Mouse (Mus musculus) heart, embryonic 16.5 days (tissue): ENCODE results near the gene Polr3b. TPM values are rescaled to one million over a fixed set of nuclear protein-coding genes. Genes with fewer than 3 reads are reported as not detected.

Source experiments
- ATAC-seq: fragments of 200-750 bp; cut with Nextera tagmentation; replicated peaks from 2 replicates; pipeline ENCODE4 v1.8.0; 2017; ENCODE audit warnings: moderate number of reproducible peaks; ENCODE audit not compliant: insufficient read depth, low FRiP score; ENCODE audit errors: extremely low read depth
- H3K27ac ChIP-seq: fragments of 300-500 bp; sonication (generic); 2 replicates; pipeline ENCODE4 v1.5.1; 2014; ENCODE audit warnings: mild to moderate bottlenecking, low read length, control low read depth, moderate library complexity
- H3K27me3 ChIP-seq: fragments of 300-500 bp; sonication (generic); 2 replicates; pipeline ENCODE4 v1.6.1; 2014; ENCODE audit warnings: low read length, mixed read lengths; ENCODE audit not compliant: control insufficient read depth, insufficient read depth
- H3K36me3 ChIP-seq: fragments of 300-500 bp; sonication (generic); 2 replicates; pipeline ENCODE4 v1.6.1; 2014; ENCODE audit not compliant: control insufficient read depth, insufficient read depth
- H3K4me1 ChIP-seq: fragments of 300-500 bp; sonication (generic); 2 replicates; pipeline ENCODE4 v1.6.1; 2014; ENCODE audit warnings: low read length, mixed read lengths; ENCODE audit not compliant: control insufficient read depth, insufficient read depth
- H3K4me2 ChIP-seq: fragments of 300-500 bp; sonication (generic); 2 replicates; pipeline ENCODE4 v1.6.1; 2014; ENCODE audit warnings: low read depth, mild to moderate bottlenecking, control low read depth, low read length
- H3K4me3 ChIP-seq: fragments of 300-500 bp; sonication (generic); 2 replicates; pipeline ENCODE4 v1.5.1; 2014; ENCODE audit warnings: mild to moderate bottlenecking, control low read depth, low read length
- H3K9ac ChIP-seq: fragments of 300-500 bp; sonication (generic); 2 replicates; pipeline ENCODE4 v1.6.1; 2014; ENCODE audit warnings: low read length, control low read depth
- H3K9me3 ChIP-seq: fragments of 300-500 bp; sonication (generic); replicated peaks from 2 replicates; pipeline ENCODE4 v1.6.1; 2016; ENCODE audit warnings: low read length; ENCODE audit not compliant: control insufficient read depth
- WGBS: fragments of 180-500 bp; shearing (Covaris S2); extraction: QIAGEN DNeasy Blood & Tissue Kit; methylation state at CpG from one replicate; pipeline ENCODE4 v1.1.7; 2014; 5-methylcytosine and 5-hydroxymethylcytosine counted together
- polyA plus RNA-seq: library from polyadenylated mRNA; unstranded; fragments of >200 nt; fragmentation: Nextera tagmentation; extraction: Ambion mirVana; gene quantifications from 2 replicates; pipeline ENCODE4 v1.2.1, GENCODE M21; 2015

Polr3b gene
- polyA plus RNA-seq, 1 experiment from 2014 or later: 10.0 TPM

DNA sequence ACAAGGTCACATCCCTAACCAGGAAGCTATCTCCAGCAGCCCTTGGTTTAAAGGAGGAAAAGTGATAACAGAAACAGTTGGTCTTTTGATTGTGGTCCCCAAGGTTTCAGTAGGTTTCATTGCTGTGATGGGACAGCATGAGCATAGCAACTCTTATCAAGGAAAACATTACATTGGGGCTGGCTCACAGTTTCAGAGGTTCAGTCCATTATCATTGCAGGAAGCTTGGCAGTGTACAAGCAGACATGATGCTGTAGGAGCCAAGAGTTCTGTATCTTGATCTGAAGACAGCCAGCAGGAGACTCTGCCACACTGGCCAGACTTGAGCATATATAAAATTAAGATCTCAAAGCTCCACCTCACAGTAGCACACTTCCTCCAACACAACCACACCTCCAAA, 53.6 kb downstream of the Polr3b start:
- Histone ChIP-seq H3K27me3 (no peaks in the 10 kb centered on the region), H3K27ac (no peak overlapping the region), H3K4me2 (no peak overlapping the region), H3K4me1 (peaks cover 12% of the 10 kb centered on the region), H3K4me3 (no peak overlapping the region), H3K36me3 (peaks cover 31% of the 10 kb centered on the region), H3K9ac (no peak overlapping the region), H3K9me3 (no peaks in the 10 kb centered on the region; the same call in 1 of the 2 replicates)
- ATAC-seq: no peak

DNA sequence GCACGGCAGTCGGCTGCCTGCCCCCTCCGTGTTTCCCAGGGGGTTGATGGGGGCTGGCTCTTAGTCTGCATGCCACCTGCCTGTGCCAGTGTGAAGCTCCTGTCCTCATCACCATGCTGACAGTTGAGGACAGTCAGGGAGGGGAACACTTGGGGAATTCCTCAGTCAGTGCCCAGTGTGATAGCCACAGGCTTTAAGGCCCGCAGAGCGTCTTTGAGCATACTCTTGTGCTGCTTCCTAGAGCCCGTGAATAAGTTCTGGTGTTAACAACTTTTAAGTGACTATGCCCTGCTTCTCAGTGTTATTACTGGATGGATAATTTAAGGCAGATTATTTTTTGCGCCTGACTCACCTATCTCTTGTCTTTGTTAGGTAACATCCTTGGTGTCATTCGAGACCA, 54.4 kb downstream of the Polr3b start:
- H3K9me3 ChIP-seq: no peaks in the 10 kb centered on the region; the same call in 1 of the 2 replicates
- ATAC-seq: no peak
- H3K4me3 ChIP-seq: no peak overlapping the region
- no peak overlapping the region for H3K27ac ChIP-seq
- no peak overlapping the region for H3K4me2 ChIP-seq
- H3K9ac ChIP-seq: no peak overlapping the region
- H3K27me3 ChIP-seq: no peaks in the 10 kb centered on the region
- peaks cover 12% of the 10 kb centered on the region for H3K4me1 ChIP-seq
- peaks cover 26% of the 10 kb centered on the region for H3K36me3 ChIP-seq
- 85% methylated on average over 8 of the region's 8 CpGs for WGBS

DNA sequence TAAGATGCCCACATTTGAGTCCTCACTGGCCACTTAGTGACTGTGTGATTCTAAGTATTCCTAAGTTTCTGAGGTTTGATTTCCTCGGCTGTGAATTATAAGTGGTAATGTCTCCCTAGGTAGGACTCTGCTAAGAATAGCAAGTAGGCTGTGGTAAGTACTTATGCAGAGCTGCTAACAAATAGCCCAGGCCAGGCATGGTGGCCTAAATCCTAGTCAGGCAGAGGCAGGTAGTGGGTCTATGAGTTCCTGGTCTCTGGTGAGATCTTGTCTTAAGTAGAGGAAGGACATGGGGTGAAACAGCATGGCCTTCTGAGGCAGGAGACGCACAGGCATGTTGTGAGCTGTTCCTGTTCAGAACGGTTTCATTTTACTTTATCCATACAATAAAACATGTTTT, 55.8 kb downstream of the Polr3b start:
- Histone ChIP-seq H3K4me1 (peaks cover 12% of the 10 kb centered on the region), H3K9ac (no peak overlapping the region), H3K36me3 (peaks cover 24% of the 10 kb centered on the region), H3K9me3 (no peaks in the 10 kb centered on the region; the same call in 1 of the 2 replicates), H3K4me3 (no peak overlapping the region), H3K27ac (no peak overlapping the region; the same call in 1 of the 2 replicates), H3K4me2 (no peak overlapping the region), H3K27me3 (no peaks in the 10 kb centered on the region)
- 72% methylated on average over 3 of the region's 3 CpGs for WGBS
- no peak for ATAC-seq

DNA sequence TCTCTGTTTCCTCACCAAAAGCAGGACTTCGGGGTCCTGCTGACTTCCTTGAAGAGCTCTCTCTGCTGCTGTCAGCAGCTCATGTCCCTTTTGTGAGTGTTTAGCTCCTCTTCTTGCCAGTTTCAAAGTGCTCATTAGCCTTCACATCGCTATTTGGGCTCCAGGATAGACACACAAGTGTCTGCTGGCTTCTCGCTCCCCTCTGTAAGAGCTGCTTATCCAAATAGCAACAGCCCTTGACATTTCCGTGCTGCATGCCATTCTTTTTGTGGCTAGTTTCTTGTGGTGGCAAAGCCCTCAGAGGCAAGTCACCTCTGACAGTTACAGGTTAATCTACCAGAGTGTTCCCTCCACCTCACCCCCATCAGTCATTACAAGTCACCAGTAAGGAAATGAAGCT, 56.3 kb downstream of the Polr3b start:
- Histone ChIP-seq H3K4me1 (peaks cover 12% of the 10 kb centered on the region), H3K4me2 (no peak overlapping the region), H3K27ac (peak overlapping the region; percentile 61), H3K9ac (no peak overlapping the region; the same call in 1 of the 2 replicates), H3K9me3 (no peaks in the 10 kb centered on the region; the same call in 1 of the 2 replicates), H3K36me3 (peaks cover 19% of the 10 kb centered on the region), H3K27me3 (no peaks in the 10 kb centered on the region), H3K4me3 (no peak overlapping the region)
- ATAC-seq: no peak
- WGBS: 32% methylated on average over 4 of the region's 4 CpGs

DNA sequence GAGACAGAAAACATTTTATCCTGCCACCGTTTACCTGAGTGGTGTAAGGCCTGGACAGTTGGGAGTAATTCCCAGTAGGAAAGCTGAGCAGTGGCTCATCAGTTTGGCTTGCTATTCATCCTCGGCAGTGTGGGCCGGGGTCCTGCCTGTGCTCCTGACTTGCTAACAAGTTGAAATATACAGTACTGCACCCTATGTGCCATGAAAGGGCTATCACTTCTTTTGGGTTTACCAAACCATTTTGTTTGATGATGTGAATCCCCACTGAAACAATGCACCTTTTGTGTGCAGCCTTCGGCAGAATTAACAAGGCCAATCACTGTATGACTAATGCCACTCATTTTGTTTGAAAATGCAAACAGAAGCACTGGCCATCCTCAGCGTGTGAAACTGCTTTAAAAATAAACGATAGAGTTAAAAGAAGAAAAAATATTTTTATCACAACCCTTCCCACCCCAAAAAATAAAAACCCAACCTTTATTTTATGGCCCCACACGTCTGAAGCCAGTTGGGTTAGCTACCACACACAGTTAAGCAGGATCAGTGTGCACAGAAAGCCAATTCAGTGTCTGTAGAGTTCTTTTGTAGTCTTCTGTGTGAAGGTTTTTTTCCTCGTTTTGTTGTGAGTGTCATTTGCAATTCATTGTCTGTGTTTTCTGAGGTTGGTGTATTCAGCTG, 63.5 kb downstream of the Polr3b start:
- 58% methylated on average over 8 of the region's 8 CpGs for WGBS
- H3K4me2 ChIP-seq: peak overlapping the region; percentile 43
- H3K36me3 ChIP-seq: peaks cover 3% of the 10 kb centered on the region; the same call in 1 of the 2 replicates
- H3K27me3 ChIP-seq: no peaks in the 10 kb centered on the region
- no peaks in the 10 kb centered on the region for H3K9me3 ChIP-seq
- peak overlapping the region; percentile 91 for H3K27ac ChIP-seq
- ATAC-seq: no peak
- no peak overlapping the region for H3K4me3 ChIP-seq
- H3K9ac ChIP-seq: peak overlapping the region; percentile 20; the same call in 1 of the 2 replicates
- peaks cover 28% of the 10 kb centered on the region for H3K4me1 ChIP-seq

DNA sequence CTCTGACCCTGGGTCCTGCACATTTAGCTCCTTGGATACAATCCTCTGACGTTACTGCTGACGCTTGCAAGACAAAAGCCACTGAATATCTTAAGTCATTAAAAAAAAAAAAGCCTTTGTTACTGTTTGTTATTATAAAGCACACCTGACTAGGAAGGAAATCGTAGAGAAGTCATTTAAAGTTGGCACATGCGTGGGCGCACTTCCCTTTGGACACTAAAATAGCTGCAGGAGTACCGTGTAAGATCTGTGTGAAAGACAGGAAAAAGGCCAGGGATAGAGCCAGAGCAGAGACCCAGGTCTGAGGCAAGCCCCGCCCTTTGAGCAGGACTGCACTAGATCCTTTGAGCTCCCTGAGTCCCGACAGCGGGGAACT, 64.0 kb downstream of the Polr3b start:
- WGBS: 25% methylated on average over 9 of the region's 9 CpGs
- H3K4me1 ChIP-seq: peaks cover 32% of the 10 kb centered on the region
- H3K27ac ChIP-seq: peak overlapping the region; percentile 91
- peak overlapping the region; percentile 43 for H3K4me2 ChIP-seq
- peak overlapping the region; percentile 49; the same call in 1 of the 2 replicates for H3K9ac ChIP-seq
- no peak overlapping the region for H3K4me3 ChIP-seq
- no peaks in the 10 kb centered on the region for H3K27me3 ChIP-seq
- no peaks in the 10 kb centered on the region for H3K9me3 ChIP-seq
- peak; percentile 79 for ATAC-seq
- H3K36me3 ChIP-seq: 0 out of 2 replicates have a peak, but pooled peaks cover 3% of the 10 kb centered on the region

DNA sequence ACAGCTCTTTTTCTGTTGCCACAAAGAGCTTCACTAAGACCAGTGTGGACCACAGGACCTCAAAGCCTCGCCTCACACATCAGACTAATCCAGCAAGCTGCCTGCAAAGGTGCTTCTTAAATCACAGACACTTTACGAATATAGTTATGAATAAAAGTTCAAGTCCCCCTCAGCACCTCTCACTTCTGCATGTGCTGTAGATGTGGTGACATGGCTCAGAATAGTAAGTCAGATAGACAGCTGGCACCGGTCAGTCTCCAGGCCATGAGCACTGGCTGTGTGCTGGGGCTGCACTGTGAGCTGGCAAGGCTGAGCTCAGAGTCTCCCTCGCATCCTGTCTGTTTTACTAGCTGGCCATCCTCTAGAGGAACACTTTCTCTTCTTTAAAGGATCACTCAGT, 64.6 kb downstream of the Polr3b start:
- Histone ChIP-seq H3K4me1 (peaks cover 32% of the 10 kb centered on the region), H3K27ac (peak overlapping the region; percentile 91), H3K27me3 (no peaks in the 10 kb centered on the region), H3K4me2 (peak overlapping the region; percentile 43), H3K9me3 (no peaks in the 10 kb centered on the region), H3K9ac (peak overlapping the region; percentile 49), H3K36me3 (0 out of 2 replicates have a peak, but pooled peaks cover 3% of the 10 kb centered on the region), H3K4me3 (no peak overlapping the region)
- ATAC-seq: peak; percentile 95
- WGBS: 29% methylated on average over 4 of the region's 4 CpGs

DNA sequence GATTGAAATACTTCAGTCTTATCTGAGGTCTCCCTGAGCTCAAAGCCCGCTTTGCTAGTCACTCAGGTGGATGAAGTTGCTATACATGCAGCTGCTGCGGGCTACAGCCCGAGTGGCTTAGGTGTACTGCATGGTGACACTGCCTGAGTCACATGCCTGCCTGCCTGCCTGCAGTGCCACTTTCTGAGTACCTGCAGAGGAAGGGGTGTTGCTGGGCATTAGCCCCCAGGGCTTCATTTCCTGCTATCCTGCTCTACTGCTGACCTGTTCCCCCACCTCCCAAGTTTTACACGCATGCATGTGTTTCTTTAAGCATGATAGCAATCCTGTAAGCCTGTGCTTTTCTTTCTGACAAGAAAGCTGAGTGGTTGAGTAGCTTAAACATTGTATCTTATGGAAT, 65.6 kb downstream of the Polr3b start:
- Histone ChIP-seq H3K27ac (no peak overlapping the region; the same call in 1 of the 2 replicates), H3K9ac (no peak overlapping the region), H3K4me3 (no peak overlapping the region), H3K4me2 (no peak overlapping the region), H3K9me3 (no peaks in the 10 kb centered on the region), H3K36me3 (0 out of 2 replicates have a peak, but pooled peaks cover 3% of the 10 kb centered on the region), H3K27me3 (no peaks in the 10 kb centered on the region), H3K4me1 (peaks cover 32% of the 10 kb centered on the region)
- no peak for ATAC-seq
- WGBS: 78% methylated on average over 4 of the region's 4 CpGs

DNA sequence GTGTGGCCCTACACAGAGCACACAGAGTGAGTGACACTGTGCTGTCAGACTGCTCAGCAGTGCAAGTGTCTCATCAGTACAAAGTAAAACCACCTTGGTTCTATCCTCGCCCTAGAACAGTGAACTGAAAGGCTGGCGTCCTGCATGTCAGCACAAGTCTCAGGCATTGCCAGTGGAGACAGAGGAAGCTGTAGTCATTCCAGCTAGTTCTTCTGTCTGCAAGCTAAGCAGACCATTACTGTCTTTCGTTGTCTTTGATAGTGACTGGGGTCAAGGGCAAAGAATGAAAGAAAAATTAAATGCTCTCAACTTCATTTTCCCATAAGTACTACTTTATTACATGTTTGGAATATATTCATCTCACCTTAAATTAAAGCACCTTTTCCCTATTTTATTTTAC, 67.8 kb downstream of the Polr3b start:
- H3K9ac ChIP-seq: no peak overlapping the region
- no peak overlapping the region for H3K27ac ChIP-seq
- no peaks in the 10 kb centered on the region for H3K36me3 ChIP-seq
- H3K4me3 ChIP-seq: no peak overlapping the region
- 68% methylated on average over 3 of the region's 3 CpGs for WGBS
- H3K4me1 ChIP-seq: peaks cover 32% of the 10 kb centered on the region
- H3K9me3 ChIP-seq: no peaks in the 10 kb centered on the region
- ATAC-seq: no peak
- H3K27me3 ChIP-seq: no peaks in the 10 kb centered on the region
- no peak overlapping the region for H3K4me2 ChIP-seq
